Mouse (Mus musculus) lung, postnatal 14 days (tissue): Measurements from ENCODE around the gene Psmc5.
"Not testable (repeated sequence)": the region's sequence is repeated elsewhere in the genome, so short reads cannot be mapped to it uniquely, and the experiment has no call there.

Experiments used
- DNase-seq: peaks from one replicate; pipeline ENCODE4 v3.0.0; 2021

The Psmc5 gene

DNA sequence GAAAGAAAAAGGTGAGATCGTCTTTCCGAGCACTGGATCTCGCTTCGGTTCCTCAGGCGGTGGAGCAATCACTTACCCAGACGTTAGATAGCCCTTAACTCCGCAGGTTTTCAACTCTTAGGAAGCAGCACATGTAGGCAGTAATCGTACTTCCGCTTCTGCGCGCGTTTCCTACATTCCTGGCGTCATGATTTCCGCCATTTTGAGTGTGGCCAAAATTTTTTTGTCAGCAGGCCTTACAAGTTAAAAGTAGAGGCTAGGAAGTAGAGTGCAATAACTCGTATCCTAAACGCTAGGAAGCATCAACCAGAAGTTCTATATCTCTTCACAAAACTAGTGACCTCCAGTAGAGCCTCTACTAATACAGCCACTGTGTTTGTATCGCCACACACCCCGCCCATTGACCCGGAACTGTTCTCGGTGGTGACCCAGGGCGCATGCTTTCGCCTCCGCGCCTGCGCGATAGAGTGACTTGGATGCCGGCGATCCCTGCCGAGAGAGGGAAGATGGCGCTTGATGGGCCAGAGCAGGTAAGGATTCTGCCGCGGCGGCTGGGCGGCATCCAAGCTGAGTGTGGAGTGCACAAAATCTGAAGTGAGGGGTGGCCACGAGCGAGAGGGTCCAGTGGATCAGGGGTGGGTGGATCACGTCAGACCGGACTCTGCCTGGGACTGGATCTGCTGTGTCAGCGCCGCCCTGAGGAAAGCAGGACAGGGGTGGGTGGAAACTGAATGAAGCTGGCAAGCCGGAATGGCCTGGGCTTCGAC is at the start of gene Psmc5, which contains the start of gene Ftsj3:
Gene Psmc5, plus strand, starts transcription at position 470 of the 767 bp plus-strand sequence.
Gene Ftsj3, minus strand, starts transcription at position 395 of the 767 bp plus-strand sequence.
- DNase-seq = peak; percentile 100

DNA sequence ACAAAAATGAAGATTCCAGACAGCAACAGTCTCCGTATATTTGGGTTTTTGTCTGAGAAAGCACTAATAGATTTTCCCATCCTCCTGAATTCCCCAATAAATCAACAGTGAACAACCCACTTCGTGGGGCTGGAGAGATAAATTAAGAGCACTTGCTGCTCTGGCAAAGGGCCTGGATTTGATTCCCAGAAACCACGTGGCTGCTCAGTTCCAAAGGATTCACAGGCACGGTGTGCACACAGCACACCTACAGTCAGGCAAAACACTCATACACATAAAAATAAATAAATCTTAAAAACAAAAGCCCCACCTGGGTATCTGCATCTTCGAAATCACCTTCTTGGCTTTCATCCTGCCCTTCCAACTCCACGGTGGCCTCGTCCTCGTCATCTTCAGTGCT is 43.2 kb upstream of the Psmc5 start:
- no peak for DNase-seq

DNA sequence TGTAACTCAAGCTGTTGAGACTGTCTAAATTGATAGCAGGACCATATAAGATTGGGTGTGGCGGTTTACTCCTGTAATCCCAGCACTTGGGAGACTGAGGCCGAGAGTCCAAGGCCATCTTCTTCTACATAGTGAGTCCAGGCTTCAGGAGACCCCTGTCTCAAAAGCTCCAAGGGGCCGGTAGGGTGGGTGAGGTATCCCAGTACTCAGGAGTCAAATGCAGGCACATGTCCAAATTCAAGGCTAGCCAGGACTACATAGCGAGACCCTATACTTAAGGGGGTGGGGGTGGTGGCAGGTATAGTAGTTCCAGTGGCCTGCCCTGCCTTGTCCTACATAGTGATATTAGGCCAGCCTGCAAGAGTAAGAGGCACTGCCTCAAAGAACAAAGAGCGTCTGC is 41.1 kb upstream of the Psmc5 start:
- DNase-seq = no peak

DNA sequence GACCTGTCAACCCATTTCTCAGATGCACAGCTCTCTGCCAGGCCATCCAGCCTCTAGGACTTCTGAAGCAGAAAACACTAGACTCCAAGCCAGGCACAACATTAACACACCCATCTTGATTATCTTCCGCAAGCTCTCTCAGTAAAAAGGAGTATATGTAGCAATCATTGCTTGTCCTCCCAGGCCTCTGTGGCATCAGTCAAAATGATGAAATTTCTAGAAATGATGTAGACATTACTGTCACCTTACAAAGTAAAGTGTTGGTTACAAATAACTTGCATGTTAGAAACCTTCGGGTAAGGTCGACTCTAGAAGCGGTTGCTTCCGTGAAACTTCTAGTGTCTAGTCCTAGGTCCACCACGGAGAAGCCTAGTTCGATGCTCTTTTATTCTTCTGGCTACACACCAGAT is 40.5 kb upstream of the Psmc5 start:
- DNase-seq = no peak

DNA sequence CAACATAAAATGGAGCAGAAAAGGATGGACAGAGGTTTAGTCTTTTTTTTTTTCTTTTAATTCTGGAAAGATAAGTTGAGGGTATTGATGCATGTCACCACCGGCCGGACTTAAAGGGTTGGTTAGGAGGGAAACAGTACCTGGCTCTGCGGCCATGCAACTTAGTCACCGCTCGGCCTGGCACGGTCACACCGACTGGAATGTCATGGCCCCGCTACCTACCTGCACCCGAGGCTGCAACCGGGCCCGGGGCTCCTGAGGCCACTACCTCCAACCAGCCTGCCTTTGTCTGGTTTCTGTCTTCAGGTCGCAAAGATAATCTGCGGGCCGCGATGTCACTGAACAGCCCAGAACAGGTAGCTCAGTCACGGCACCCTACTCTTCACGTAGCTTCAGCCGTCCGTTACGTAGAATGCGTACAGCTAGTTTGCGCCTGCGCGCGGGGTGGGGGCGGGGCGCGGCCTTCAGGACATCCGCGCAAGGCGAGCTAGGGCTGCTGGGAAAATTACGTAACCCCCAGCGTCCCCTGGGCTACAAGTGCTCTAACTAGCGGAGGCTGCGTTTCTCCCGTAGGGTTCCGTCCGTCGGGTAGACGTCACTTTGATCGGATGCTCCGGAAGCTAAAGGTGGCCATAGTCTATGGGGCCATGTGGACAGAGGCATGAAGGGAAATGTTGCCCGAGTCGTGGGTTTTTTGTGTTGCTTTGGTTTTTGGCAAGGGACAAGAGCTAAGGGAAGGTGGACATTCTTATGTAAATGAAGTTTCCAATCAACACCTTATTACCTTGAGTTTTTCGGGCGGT is 39.8 kb upstream of the Psmc5 start, which contains the start of gene Ccdc47:
Gene Ccdc47, minus strand, starts transcription at position 418 of the 803 bp plus-strand sequence.
- DNase-seq = peak; percentile 93

DNA sequence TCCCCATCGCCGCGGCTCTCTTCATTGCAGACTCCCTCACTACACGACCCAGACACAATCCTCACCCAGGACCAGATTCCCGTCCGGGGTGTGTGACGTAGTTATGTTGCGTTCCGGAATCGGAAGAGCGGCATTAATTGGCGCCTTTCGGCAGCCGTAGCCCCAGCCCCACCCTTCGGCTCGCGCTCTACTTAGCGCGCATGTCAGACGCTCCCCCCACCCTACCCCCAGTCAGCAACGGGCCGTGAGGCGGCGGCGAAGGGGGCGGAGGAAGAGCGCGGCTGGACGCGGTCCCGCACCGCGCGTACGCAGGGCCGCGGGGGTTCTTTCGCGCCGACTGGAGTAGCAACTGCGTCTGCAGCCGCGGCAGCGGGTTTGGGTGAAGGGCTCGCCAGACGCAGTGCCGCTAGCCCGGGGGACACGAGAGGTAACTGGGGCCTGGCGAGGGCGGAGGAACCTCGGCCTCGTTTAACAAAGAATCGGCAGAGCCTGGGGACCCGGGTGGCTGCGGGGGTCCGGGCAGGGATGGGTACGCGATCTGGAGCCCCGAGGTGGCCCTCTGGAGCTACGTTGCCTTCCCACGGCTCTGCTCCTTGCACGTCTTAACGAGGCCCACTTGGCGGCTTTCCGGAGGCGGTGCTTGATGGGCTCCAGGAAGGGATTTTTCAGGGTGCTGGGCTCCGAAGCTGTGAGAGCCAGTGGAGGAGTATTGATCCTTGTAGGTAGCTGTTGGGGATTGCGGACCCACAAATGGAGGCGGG is 39.0 kb upstream of the Psmc5 start, which contains the start of gene Ddx42:
Gene Ddx42, plus strand, starts transcription at position 197 of the 761 bp plus-strand sequence.
- peak; percentile 91 for DNase-seq

DNA sequence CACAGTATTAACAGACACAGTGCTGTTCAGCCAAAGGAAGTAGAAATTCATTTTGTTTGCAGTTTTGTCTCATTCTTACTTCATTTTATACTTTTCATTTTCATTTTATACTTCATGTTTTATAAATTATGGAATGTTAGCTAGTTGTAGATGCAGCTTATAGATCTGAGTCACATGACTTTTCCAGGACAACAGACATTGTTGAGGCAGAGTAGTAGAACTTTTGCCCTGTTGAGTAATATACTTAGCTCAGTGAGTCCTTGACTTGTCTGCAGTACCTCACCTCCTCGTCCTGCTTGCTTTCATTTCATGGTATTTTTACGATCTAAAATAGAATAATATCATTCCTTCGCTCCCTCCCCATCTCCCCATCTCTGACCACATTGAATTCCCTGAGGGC is 35.4 kb upstream of the Psmc5 start:
- no peak for DNase-seq

DNA sequence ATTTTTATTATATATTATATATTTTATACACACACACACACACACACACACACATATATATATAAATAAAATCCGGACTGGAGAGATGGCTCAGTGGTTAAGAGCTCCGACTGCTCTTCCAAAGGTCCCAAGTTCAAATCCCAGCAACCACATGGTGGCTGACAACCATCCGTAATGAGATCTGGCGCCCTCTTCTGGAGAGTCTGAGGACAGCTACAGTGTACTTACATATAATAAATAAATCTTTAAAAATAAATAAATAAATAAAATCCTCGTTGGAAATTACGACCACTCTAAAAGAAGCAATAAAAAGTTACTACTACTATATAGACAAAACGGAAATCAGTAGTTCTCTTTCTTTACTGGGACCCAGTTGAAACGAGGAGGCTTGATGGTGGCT is 22.0 kb upstream of the Psmc5 start:
- DNase-seq = not testable (repeated sequence)

DNA sequence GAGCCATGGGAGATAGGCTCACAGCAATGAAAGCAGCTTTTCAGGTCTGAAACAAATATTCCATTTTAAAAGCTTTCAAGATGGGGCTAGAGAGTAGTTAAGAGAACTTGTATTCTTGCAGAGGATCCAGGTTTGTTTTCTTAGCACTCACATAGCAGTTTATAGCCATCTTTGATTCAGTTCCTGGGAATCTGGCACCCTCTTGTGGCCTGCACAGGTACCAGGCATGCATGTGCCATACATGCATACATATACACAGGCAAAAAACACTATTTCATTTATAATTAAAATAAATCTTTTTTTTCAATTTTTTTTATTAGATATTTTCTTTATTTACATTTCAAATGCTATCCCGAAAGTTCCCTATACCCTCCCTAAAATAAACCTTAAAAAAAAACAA is 9.1 kb upstream of the Psmc5 start:
- no peak for DNase-seq

DNA sequence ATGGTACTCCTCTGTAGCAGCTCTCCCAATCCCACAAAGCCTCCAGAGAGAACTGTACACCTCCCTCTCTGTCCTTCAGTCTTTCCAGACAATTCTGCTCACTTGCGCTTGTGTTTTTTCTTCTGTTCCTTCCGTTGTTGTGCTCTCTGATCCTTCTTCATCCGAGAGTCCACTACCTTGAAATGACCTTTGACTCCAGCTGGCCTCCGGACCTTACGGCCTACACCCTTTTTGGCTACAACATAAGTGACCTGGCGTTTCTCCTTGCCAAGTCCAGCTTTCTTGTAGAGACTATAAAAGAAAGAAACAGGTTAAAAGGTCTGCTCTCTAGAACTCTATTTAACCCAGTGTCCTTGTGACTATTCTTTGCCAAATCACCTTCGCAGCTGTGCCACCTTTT is 6.6 kb upstream of the Psmc5 start:
- DNase-seq = no peak

DNA sequence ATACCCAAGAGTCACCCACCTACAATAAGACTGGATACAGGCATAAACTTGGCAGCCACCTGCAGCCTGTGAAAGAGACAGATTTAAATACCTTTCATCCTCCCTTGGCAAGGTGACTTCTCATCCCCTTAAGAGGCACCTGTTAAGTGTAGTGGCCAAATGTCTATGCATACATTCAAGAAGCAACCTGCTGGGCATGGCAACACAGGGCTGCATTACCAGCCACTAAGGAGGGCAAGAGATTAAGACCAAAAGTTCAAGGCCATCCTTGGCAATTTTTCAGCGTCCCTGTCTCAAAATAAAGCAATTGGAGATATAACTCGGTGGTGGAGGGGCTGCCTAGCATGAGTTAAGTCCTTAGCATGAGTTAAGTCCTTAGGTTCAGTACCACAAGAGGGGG is 1.2 kb upstream of the Psmc5 start:
- no peak for DNase-seq

DNA sequence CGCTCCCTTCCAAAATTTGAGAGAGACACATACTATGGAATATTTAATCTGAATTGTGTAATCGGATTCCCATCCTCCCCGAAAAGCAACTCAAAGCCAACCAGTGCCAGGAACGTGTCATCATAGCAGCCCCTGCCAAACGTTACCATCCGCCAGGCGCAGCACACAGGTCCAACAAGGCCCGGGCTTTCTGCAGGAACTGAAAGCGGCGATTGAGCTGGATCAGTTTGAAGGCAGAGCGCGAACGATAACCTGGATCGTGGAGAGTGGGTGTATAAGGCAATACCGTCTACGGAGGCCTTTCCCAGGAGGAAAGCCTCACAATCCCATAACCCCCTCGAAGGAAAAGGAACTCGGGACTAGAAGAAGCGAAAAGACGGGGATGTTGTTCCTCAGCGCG is 780 bp upstream of the Psmc5 start:
- no peak for DNase-seq

DNA sequence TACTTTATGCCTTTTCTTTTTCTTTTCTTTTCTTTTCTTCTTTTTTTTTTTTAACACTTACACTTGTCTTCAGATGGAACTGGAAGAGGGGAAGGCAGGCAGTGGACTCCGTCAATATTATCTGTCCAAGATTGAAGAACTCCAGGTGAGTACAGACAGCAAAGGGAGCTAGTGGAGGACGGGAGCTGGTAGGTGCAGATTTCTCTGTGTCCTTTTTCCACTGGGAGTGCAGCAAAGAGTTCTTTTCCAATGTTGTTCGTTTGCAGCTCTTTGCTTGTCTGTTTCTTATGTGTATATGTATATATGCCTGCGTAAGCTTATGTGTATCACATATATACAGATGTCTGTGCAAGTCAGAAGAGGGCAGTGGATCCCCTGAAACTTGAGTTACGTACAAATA is 821 bp downstream of the Psmc5 start:
- peak; percentile 58 for DNase-seq

DNA sequence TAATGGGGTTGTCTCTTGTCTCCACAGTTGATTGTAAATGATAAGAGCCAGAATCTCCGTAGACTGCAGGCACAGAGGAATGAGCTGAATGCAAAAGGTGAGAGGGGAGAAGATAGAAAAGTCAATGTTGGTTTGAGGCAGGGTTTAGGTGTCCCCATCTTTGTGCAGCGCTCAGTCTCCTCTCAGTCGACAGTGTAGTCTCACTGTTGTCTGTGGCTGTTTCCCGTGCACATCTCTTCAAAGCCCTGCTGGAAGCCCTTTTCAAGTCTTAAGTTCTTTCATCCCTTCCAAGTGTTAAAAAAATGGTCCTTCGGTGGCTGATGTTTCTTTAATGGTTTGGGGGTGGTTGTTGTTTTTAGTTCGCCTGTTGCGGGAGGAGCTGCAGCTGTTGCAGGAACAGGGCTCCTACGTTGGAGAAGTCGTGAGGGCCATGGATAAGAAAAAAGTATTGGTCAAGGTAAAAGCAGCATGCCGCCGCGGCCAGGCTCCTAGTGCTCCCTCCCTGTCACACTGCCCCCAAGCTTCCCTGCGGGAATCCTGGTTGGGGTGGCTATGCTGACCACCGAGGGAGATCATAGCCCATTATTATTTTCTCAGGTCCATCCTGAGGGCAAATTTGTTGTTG is 5.0 kb downstream of the Psmc5 start:
- DNase-seq = no peak

DNA sequence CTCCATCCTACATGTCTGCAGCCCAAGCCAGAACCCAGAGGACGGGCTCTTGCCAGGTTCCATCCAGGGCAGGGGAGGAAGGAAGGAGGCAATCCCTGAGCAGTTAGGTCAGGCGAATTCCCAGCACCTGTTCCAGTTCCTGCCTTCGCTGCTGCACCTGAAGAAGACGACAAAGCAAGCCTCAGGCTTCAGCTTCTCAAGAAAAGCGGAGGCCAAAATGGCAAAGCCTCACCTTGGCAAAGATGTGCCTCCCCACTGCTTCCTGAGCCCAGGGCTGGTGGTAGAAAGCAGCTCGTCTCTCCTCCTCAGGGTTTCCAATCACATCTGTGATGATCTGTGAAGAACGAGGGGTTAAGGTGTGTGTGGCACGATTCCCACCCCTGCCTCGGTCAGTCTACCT is 8.0 kb downstream of the Psmc5 start:
- no peak for DNase-seq

DNA sequence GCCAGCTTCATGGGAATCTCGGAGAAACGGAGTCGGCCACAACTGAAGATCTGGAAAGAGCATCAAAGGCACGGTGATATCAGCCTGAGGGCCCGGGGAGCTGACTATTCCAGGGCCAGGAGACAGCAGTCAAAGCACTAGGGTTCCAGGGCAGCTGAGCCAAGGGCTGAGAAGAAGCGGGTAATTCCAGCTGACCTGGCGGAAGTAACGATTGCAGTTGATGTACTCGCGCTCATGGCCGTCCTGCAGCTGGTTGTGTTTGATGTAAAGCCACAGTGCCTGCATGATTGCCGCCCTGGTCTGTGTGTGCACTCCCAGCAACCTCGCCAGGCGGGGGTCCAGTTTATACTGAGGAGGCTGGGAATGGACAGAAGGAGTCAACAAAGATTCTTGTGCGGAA is 9.0 kb downstream of the Psmc5 start:
- no peak for DNase-seq

DNA sequence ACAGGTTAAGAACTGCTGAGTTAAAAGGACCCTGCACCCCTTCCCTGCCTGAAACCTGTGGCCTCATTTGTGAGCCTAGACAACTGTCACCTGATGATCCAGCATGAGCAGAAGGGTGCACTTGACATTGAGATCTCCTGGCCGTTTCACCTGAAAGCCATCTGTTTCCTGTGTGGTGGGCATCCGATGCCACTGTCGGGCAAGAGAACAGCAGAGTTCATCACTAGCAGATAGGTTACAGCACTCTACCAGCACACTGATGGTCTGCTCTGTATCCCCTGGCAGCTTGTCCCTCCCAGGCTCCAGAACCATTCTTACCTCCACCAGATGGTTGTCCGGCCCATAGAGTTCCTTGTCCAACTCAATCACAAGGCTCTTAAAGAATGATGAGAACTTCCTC is 9.6 kb downstream of the Psmc5 start:
- DNase-seq = no peak

DNA sequence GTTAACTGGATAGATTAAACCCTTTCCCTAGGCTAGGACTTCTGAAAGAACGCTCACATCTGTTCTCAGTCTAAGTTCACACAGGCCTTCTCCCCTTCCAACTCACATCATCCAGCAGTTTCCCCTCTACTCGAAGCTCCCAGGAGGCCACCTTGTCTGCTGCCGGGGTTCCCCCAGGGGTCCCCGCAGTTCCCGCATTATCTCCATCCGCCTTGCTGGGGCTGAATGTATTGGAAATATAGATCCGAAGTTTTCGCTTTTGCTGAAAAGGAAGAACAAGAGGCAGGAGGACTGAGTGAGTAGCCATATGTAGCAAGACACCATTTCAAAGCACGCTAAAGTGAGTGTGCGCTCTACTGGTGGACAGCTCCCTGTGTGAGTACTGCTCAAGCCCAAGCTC is 10.5 kb downstream of the Psmc5 start:
- DNase-seq = no peak

DNA sequence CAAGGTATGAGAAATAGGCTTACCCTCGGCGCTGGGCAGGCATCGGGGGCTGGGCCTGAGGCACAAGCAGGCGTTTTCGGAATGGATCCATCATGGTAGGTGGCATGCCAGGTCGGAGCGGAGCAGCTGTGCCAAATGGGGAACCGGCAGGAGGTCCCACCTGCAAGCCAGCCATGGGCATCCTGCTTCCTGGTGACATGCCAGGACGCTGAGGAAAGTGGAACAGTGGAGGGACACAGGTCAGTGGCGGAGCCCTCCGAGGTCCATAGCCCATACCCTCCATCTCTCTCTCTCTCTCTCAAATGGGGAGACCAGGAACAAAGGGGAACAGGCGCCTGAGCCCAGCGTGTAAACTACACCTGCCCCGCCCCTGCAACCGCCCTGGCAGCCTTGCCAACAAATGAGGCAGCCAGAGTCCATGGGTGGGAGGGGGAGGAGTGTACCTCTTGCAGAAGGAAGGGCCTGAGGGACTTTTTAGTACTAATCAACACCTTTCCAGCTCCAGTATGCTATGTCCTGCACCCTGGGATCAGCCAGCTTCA is 11.4 kb downstream of the Psmc5 start:
- DNase-seq = peak; percentile 57

DNA sequence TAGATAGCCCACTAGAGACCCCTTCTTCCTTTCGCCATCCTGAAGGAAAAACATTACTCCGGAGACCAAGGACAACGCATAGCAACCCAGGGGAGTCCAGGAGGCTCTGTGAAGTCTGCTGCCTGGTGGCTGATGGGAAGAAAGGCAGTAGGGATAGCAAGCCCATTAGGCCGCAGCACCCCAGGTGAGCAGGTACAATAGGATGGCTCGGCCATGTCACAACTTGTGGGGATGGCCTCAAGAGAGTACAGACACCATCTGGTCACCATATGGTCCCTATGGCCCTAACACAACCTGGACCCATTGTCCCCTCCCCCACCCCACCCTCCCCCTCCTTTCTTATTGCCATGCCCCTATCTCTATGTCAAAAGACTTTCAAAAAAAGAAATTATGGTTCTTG is 11.9 kb downstream of the Psmc5 start:
- no peak for DNase-seq

DNA sequence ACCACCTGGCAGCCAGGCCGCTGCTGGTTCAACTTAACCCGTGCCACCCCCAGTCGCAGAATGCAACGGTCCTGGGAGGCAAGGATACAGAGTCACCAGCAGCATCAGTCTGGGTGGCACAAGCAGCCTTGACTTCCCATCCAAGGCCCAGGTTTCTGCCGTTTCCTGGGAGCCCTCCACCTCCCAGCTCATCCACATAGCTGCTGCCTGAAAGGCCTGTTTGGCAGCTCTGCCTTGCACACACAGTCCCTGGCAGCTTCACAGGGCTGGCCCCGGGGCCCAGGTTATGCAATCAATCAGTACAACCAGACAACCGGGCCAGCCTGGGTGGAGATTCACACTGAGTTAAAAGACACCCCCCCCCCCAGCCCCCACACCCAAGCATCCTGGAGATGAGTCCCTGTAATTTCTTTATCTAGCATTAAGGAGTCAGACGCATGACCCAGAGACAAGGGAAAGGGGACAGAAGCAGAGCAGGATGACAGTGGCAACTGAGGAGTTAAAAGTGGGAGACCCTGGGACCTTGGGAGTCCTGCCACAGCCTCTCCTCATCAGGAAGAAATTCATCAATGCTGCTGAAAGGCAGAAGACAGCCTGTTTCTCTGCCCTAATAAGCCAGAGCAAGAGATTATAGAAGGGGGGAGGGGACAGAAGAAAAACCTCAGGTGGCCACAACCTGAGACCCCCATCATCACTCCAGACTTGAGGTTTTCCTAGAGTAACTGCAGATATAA is 12.5 kb downstream of the Psmc5 start:
- peak; percentile 80 for DNase-seq

DNA sequence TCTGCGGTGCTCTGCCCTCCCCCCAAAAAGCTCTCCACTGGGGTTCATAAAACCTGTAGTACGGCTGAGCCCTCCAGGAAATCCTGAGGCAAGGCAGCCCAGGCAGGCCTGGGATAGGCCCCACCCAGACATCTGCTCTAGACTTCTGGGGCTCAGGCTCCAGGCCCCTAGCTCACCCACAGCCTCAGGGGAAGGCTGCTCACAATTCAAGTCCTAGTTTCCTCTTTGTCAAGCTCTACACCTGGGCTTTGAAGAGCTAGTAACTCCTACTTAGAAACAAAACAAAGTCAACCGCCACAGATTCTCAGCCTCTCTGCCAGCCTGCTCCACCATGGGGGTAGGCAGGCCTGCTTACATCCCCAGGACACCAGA is 13.1 kb downstream of the Psmc5 start:
- DNase-seq = peak; percentile 30
